Mouse (Mus musculus): Measurements from ENCODE around the gene Cnih2. TPM values are rescaled to one million over a fixed set of nuclear protein-coding genes. Genes with fewer than 3 reads are reported as not detected.

Cnih2 gene
- total and polyA plus RNA-seq, 2 experiments from 2014 or later: 397 to 573 TPM

DNA sequence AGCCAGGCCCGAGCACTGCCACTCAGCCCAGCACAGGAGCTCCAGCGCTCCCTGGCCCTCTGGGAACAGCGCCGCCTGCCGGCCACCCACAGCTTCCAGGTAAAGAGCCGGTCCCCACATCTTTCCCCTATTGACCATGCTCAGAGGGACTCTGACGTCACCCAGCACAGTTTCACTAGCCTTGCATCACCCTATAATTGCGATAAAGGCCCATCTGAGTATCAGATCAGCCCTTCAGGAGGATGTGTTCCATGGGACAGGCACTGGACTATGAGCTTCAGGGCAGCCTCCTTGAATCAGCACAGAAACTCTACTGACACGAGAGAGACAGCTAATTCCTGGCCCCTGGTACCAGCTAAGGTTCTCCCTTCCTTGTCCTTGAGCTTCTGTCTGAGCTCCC lies 44.4 kb downstream of the Cnih2 start:
- Histone ChIP-seq H3K4me3 (ENCODE audit: low read length) (no peak overlapping the region), H3K9me3 (ENCODE audit: low read length) (no peaks in the 10 kb centered on the region), H3K36me3 (ENCODE audit: insufficient read depth, low read length) (0 out of 2 replicates have a peak, but pooled peaks cover 5% of the 10 kb centered on the region), H3K27ac (no peak overlapping the region), H3K9ac (replicated peaks; ENCODE audit: low read length) (no peak overlapping the region), H3K27me3 (ENCODE audit: insufficient read depth, low read length) (peaks cover 5% of the 10 kb centered on the region; the same call in 1 of the 2 replicates), H3K4me2 (ENCODE audit: low read depth, low read length) (no peak overlapping the region), H3K4me1 (ENCODE audit: insufficient read depth, low read length) (peaks cover 5% of the 10 kb centered on the region)
- WGBS: 18% methylated on average over 9 of the region's 9 CpGs
- ATAC-seq (no peak), DNase-seq (ENCODE audit: low spot score) (peak; percentile 45)
- TF ChIP-seq CTCF (IDR thresholded peaks at IDR 0.05; ENCODE audit: low read depth): peak; percentile 81

DNA sequence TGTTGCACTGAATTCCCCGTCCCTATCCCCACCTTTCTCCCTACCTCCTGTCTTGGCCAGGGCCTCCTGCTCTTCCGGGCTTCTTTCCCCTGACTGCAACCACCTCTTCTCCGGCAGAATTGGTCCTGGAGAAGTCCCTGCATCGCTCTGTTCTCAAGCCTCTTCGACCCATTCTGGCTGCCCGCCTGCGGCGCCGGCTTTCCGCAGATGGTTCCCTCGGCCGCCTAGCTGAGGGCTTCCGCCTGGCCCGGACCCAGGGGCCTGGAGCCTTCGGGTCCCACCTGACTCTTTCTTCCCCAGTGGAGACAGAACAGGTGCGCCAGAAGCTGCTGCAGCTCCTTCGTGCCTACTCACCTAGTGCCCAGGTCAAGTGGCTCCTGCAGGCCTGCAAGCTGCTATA lies 45.5 kb downstream of the Cnih2 start:
- ATAC-seq (no peak), DNase-seq (ENCODE audit: low spot score) (no peak)
- H3K9me3 ChIP-seq (ENCODE audit: low read length): no peaks in the 10 kb centered on the region
- peaks cover 5% of the 10 kb centered on the region; the same call in 1 of the 2 replicates for H3K27me3 ChIP-seq (ENCODE audit: insufficient read depth, low read length)
- H3K27ac ChIP-seq: no peak overlapping the region
- H3K4me1 ChIP-seq (ENCODE audit: insufficient read depth, low read length): peaks cover 5% of the 10 kb centered on the region
- no peak for TF ChIP-seq CTCF (IDR thresholded peaks at IDR 0.05; ENCODE audit: low read depth)
- H3K9ac ChIP-seq (replicated peaks; ENCODE audit: low read length): no peak overlapping the region
- 51% methylated on average over 17 of the region's 17 CpGs for WGBS
- no peak overlapping the region for H3K4me3 ChIP-seq (ENCODE audit: low read length)
- no peak overlapping the region for H3K4me2 ChIP-seq (ENCODE audit: low read depth, low read length)
- H3K36me3 ChIP-seq (ENCODE audit: insufficient read depth, low read length): peaks cover 12% of the 10 kb centered on the region; the same call in 1 of the 2 replicates

DNA sequence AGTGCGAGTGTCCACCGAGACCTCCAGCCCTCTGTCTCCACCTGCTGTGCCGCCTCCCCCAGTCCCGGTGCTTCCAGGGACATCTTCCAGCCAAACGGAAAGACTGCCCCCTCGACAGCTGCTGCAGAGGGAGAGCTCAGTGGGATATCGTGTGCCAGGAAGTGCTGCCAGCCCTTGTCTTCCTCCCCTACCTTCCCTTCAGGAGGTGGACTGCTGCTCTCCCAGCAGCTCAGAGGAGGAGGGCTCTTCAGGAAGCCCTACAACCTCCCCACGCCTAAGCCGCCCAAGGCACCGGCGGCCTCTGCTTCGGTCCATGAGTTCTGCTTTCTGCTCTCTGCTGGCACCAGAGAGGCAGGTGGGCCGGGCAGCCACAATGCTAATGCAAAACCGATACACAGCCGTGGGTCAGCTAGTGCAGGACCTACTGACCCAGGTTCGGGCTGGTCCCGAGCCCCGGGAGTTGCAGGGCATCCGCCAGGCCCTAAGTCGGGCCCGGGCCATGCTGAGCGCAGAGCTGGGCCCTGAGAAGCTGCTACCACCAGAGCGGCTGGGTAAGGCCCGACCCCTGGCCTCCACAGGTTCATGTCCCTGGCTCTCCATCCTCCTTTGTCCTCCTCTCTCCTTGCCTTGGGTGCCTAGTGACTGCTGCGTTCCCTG lies 46.0 kb downstream of the Cnih2 start:
- 35% methylated on average over 25 of the region's 25 CpGs for WGBS
- Histone ChIP-seq H3K4me2 (ENCODE audit: low read depth, low read length) (0 out of 2 replicates have a peak overlapping the region, but pooled peaks have one; percentile 3), H3K36me3 (ENCODE audit: insufficient read depth, low read length) (peaks cover 16% of the 10 kb centered on the region; the same call in 1 of the 2 replicates), H3K9me3 (ENCODE audit: low read length) (no peaks in the 10 kb centered on the region), H3K4me1 (ENCODE audit: insufficient read depth, low read length) (peaks cover 5% of the 10 kb centered on the region), H3K27ac (no peak overlapping the region), H3K9ac (replicated peaks; ENCODE audit: low read length) (no peak overlapping the region), H3K27me3 (ENCODE audit: insufficient read depth, low read length) (peaks cover 5% of the 10 kb centered on the region; the same call in 1 of the 2 replicates), H3K4me3 (ENCODE audit: low read length) (no peak overlapping the region)
- no peak for DNase-seq (ENCODE audit: low spot score)
- TF ChIP-seq CTCF (IDR thresholded peaks at IDR 0.05; ENCODE audit: low read depth): no peak
- ATAC-seq: no peak

DNA sequence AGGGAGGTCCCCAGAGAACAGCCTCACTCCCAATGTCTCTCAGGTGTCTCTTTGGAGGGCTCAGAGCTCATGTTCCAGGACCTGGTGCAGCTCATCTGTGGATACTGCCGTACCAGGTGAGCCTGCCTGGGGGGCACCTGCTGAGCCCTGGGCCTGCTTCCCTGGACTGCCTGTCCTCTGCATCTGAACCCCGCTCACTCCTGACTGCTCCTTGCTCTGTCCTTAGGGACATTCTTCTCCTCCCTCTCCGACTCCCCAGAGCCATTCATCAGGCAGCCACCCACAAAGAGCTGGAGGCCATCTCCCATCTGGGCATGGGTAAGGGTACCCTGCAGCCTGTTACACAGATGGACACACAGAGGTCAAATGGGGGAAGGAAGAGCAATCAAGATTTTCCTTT lies 46.8 kb downstream of the Cnih2 start:
- no peaks in the 10 kb centered on the region for H3K9me3 ChIP-seq (ENCODE audit: low read length)
- H3K9ac ChIP-seq (replicated peaks; ENCODE audit: low read length): no peak overlapping the region
- H3K4me1 ChIP-seq (ENCODE audit: insufficient read depth, low read length): peaks cover 5% of the 10 kb centered on the region
- DNase-seq (ENCODE audit: low spot score) (no peak), ATAC-seq (no peak)
- TF ChIP-seq CTCF (IDR thresholded peaks at IDR 0.05; ENCODE audit: low read depth): no peak
- peaks cover 5% of the 10 kb centered on the region; the same call in 1 of the 2 replicates for H3K27me3 ChIP-seq (ENCODE audit: insufficient read depth, low read length)
- H3K4me2 ChIP-seq (ENCODE audit: low read depth, low read length): peak overlapping the region; percentile 29; the same call in 1 of the 2 replicates
- H3K4me3 ChIP-seq (ENCODE audit: low read length): no peak overlapping the region
- peaks cover 24% of the 10 kb centered on the region; the same call in 1 of the 2 replicates for H3K36me3 ChIP-seq (ENCODE audit: insufficient read depth, low read length)
- WGBS: 56% methylated on average over 3 of the region's 3 CpGs
- H3K27ac ChIP-seq: no peak overlapping the region

DNA sequence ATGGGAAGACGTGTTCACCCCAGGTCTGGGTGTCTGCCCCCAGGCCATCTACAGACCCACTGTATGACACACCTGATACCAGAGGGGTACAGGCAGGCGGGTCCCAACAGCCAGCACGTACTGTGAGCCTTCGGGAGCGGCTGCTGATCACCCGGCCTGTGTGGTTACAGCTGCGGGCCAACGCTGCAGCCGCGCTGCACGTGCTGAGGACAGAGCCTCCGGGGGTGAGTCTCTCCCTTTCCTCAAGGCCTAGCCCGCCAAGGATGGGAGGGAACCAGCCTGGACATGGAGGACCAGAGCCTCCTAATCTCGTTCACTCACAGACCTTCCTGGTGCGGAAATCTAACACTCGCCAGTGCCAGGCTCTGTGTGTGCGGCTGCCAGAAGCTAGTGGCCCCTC lies 47.3 kb downstream of the Cnih2 start:
- H3K27ac ChIP-seq: no peak overlapping the region
- H3K36me3 ChIP-seq (ENCODE audit: insufficient read depth, low read length): peaks cover 28% of the 10 kb centered on the region; the same call in 1 of the 2 replicates
- H3K4me1 ChIP-seq (ENCODE audit: insufficient read depth, low read length): peaks cover 5% of the 10 kb centered on the region
- peak overlapping the region; percentile 29; the same call in 1 of the 2 replicates for H3K4me2 ChIP-seq (ENCODE audit: low read depth, low read length)
- whole genome bisulfite sequencing: 19% methylated on average over 17 of the region's 17 CpGs
- H3K9ac ChIP-seq (replicated peaks; ENCODE audit: low read length): no peak overlapping the region
- ATAC-seq (no peak), DNase-seq (ENCODE audit: low spot score) (no peak)
- no peaks in the 10 kb centered on the region for H3K9me3 ChIP-seq (ENCODE audit: low read length)
- H3K4me3 ChIP-seq (ENCODE audit: low read length): no peak overlapping the region
- TF ChIP-seq CTCF (IDR thresholded peaks at IDR 0.05; ENCODE audit: low read depth): no peak
- H3K27me3 ChIP-seq (ENCODE audit: insufficient read depth, low read length): peaks cover 5% of the 10 kb centered on the region; the same call in 1 of the 2 replicates

DNA sequence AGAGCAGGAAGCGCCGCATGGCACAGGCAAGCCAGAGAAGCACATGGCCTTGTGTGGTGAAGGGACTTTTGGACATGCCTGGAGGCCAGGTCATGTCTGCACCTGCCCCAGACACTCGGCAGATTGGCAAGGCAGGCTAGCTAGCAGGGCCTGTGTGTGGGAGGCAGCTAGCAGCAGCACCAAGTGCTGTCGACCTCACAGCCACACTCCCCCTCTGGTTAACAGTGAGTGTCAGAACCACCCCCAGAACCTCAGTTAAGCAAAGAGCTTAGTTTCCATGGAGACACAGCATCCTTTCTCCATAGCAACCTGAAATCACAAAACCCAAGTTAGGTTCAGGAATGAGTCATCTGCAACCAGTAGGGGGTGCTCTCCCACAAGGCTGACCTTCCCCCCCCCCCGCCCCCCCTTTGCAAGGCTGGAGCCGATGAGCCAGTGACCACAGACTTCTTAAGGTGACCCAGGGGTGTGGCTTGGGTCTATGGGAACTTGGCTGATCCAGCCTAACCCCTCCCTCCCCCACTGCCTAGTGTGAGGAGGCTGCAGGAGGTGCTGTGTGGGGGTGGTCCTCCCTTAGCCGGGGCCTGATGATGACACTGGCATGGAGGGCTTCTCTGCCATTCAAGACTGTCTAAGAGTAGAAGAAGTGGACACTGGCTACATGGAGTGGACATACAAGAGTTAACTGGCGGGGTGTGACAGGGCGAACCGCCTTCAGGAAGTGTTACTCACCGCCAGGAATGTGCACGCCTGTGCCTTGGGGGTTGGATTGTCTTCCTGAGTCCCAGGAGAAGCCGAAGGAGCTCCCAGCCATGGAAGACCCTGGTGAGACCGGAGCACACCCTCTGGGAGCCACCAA lies 48.0 kb downstream of the Cnih2 start, which contains the start of gene Rin1:
Rin1 (plus strand) TSS at position 435 of the 859 bp plus-strand sequence.
- Histone ChIP-seq H3K9ac (replicated peaks; ENCODE audit: low read length) (no peak within 1 kb of the TSS), H3K27me3 (ENCODE audit: insufficient read depth, low read length) (peaks cover 5% of the 10 kb centered on the region; the same call in 1 of the 2 replicates), H3K4me1 (ENCODE audit: insufficient read depth, low read length) (peaks cover 5% of the 10 kb centered on the region), H3K4me3 (ENCODE audit: low read length) (no peak within 1 kb of the TSS), H3K36me3 (ENCODE audit: insufficient read depth, low read length) (peaks cover 28% of the 10 kb centered on the region; the same call in 1 of the 2 replicates), H3K27ac (no peak within 1 kb of the TSS), H3K4me2 (ENCODE audit: low read depth, low read length) (peak within 1 kb of the TSS; percentile 29; the same call in 1 of the 2 replicates), H3K9me3 (ENCODE audit: low read length) (no peaks in the 10 kb centered on the region)
- 19% methylated on average over 14 of the region's 14 CpGs for WGBS
- peak; percentile 77 for DNase-seq (ENCODE audit: low spot score)
- ATAC-seq: peak; percentile 62
- TF ChIP-seq CTCF (IDR thresholded peaks at IDR 0.05; ENCODE audit: low read depth): peak; percentile 67
